Mouse (Mus musculus) kidney, embryonic 14.5 days (tissue): ENCODE data around the gene Gm38100. TPM values are rescaled to one million over a fixed set of nuclear protein-coding genes. Genes with fewer than 3 reads are reported as not detected.

ENCODE experiments used
- ATAC-seq: fragments of 200-750 bp; cut with Nextera tagmentation; 2 replicates; pipeline ENCODE4 v1.8.0; 2017; ENCODE audit warnings: moderate number of reproducible peaks, mild to moderate bottlenecking, moderate TSS enrichment, moderate library complexity; ENCODE audit not compliant: low FRiP score, low TSS enrichment
- H3K27ac ChIP-seq: fragments of 300-500 bp; sonication (generic); 2 replicates; pipeline ENCODE4 v1.5.1; 2014; ENCODE audit warnings: low read depth, mild to moderate bottlenecking, low read length, moderate library complexity, mixed read lengths
- H3K27me3 ChIP-seq: fragments of 300-500 bp; sonication (generic); 2 replicates; pipeline ENCODE4 v1.6.1; 2014; ENCODE audit warnings: mild to moderate bottlenecking, low read length; ENCODE audit not compliant: control insufficient read depth, insufficient read depth
- H3K36me3 ChIP-seq: fragments of 300-500 bp; sonication (generic); 2 replicates; pipeline ENCODE4 v1.6.1; 2014; ENCODE audit warnings: low read length, mixed read lengths; ENCODE audit not compliant: control insufficient read depth, insufficient read depth
- H3K4me1 ChIP-seq: fragments of 300-500 bp; sonication (generic); 2 replicates; pipeline ENCODE4 v1.6.1; 2014; ENCODE audit warnings: low read length, mixed read lengths; ENCODE audit not compliant: control insufficient read depth, insufficient read depth
- H3K4me2 ChIP-seq: fragments of 300-500 bp; sonication (generic); replicated peaks from 2 replicates; pipeline ENCODE4 v1.6.1; 2014; ENCODE audit warnings: low read depth, mild to moderate bottlenecking, low read length
- H3K4me3 ChIP-seq: fragments of 300-500 bp; sonication (generic); 2 replicates; pipeline ENCODE4 v1.5.1; 2014; ENCODE audit warnings: mild to moderate bottlenecking, low read length
- H3K9ac ChIP-seq: fragments of 300-500 bp; sonication (generic); 2 replicates; pipeline ENCODE4 v1.6.1; 2014; ENCODE audit warnings: low read depth, mild to moderate bottlenecking, low read length, moderate library complexity
- H3K9me3 ChIP-seq: fragments of 300-500 bp; sonication (generic); 2 replicates; pipeline ENCODE4 v1.6.1; 2016; ENCODE audit warnings: low read length; ENCODE audit not compliant: control insufficient read depth
- WGBS: fragments of 180-500 bp; shearing (Covaris S2); extraction: QIAGEN DNeasy Blood & Tissue Kit; methylation state at CpG from one replicate; pipeline ENCODE4 v1.1.7; 2014; 5-methylcytosine and 5-hydroxymethylcytosine counted together
- polyA plus RNA-seq: library from polyadenylated mRNA; unstranded; fragments of >200 nt; fragmentation: Nextera tagmentation; extraction: Ambion mirVana; gene quantifications from 2 replicates; pipeline ENCODE4 v1.2.1, GENCODE M21; 2014

The Gm38100 gene
- polyA plus RNA-seq, 1 experiment from 2014 or later, result not detected

DNA sequence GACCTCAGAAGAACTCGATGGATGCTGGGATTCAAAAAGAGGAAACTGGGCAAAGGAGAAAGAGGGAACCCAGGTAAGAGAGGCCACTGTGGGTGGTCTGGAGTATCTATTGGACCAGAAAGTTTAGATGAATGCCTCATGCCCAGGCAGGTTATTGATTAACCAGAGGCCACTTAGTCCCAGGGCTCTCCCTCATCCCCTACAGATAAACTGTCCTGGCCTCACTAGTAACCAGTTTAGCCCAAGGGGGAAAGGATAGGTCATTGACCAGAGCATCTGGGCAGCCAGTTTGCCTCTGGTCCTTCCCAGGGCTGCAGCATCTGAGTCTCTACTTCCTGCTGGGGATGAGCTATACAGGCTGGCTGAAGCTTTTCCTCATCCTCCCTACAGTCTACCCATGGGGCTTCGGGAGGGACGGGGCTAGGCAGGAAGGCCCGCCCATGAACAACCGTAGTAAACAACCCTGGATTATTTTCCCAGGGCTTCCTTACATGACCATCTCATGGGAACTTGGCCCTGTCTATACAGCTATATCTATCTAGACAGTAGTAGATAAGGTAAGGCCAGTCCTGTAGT is 6.3 kb upstream of the Gm38100 start:
- no peak overlapping the region for H3K4me3 ChIP-seq
- H3K9ac ChIP-seq, result no peak overlapping the region
- no peaks in the 10 kb centered on the region for H3K9me3 ChIP-seq
- no peaks in the 10 kb centered on the region for H3K4me1 ChIP-seq
- no peak overlapping the region for H3K27ac ChIP-seq
- no peaks in the 10 kb centered on the region for H3K27me3 ChIP-seq
- no peak overlapping the region for H3K4me2 ChIP-seq
- 60% methylated on average over 5 of the region's 5 CpGs for WGBS
- ATAC-seq, result peak; percentile 79
- peaks cover 17% of the 10 kb centered on the region for H3K36me3 ChIP-seq

DNA sequence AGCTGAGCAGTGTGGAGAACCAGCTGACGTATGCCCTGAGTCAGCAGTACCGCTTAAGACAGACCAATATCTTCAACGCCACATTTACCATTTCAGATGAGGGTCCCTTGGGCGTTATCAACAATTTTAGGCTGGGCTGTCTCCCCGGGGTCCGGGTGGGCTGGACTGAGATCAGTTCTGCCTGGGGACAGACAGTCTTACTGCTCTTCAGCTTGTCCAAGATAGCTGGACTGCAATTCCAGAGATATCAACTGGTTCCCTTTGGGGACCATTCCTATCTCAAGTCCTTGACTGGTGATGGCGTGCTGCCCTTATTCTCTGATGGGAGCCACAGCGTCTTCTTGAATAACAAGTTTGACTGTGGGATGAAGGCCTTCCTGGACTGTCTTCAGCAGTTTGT is 962 bp downstream of the Gm38100 start:
- H3K9me3 ChIP-seq, result no peaks in the 10 kb centered on the region
- H3K36me3 ChIP-seq, result no peaks in the 10 kb centered on the region
- no peaks in the 10 kb centered on the region for H3K27me3 ChIP-seq
- no peak overlapping the region for H3K9ac ChIP-seq
- H3K27ac ChIP-seq, result no peak overlapping the region
- ATAC-seq, result no peak
- no peak overlapping the region for H3K4me3 ChIP-seq
- no peaks in the 10 kb centered on the region for H3K4me1 ChIP-seq
- no peak overlapping the region for H3K4me2 ChIP-seq
- WGBS, result 87% methylated on average over 8 of the region's 8 CpGs

DNA sequence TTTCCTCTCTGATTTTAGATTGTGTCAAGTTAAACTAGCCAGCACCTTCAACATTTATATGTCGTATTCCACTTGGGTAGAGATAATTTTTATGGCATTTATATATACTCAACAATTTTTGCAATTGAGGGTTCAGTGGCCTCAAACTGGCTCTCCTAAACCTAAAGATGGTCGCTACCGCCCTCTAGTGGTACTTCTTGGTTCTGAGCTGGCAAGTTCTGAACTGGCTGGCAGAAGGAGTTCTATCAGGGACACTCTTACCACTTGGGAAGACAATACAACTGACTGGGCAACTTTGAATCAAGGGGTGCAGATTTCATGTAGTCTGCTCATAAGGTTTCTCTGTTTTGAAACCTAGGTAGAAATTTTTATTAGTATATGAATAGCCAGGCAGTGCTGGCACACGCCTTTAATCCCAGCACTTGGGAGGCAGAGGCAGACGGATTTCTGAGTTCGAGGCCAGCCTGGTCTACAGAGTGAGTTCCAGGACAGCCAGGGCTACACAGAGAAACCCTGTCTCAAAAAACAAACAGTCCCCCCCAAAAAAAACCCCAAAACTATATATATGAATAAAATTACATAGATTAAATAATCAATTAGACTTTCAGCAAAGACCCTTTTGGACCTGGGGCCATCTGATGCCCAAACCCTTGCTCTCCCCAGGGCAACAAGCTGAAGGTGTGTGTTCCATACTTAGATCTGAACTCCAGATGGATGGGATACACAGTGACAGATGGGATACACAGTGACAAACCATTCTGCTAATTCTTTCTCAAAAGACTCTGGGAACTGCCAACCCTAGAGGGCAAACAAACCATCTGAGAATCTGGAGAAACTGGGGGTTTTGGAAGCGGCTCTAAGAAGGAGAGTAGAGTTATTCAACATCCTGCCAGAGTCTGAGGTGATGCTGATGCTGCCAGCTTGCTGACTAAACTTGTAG is 4.0 kb downstream of the Gm38100 start:
- H3K27me3 ChIP-seq, result no peaks in the 10 kb centered on the region
- peak; percentile 32; the same call in 1 of the 2 replicates for ATAC-seq

DNA sequence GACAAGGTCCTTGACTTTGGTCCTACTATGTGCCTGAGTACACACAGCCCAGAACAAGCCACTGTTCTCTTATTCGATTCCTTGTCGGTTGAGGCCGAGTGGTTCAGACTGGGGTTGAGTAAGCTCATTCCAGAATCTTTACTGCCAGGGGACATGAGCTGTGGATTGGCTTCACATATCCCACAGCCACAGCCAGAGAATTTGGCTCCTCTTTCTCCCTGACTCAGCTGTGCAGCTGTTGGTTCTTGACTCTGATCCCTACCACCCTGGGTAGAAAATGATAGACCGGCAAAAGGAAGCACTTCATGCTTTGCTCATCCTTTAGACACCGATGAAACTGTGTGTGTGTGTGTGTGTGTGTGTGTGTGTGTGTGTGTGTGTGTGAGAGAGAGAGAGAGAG is 11.3 kb downstream of the Gm38100 start:
- Histone ChIP-seq H3K9ac (no peak overlapping the region), H3K36me3 (no peaks in the 10 kb centered on the region), H3K4me3 (no peak overlapping the region), H3K4me1 (no peaks in the 10 kb centered on the region), H3K27ac (no peak overlapping the region), H3K4me2 (no peak overlapping the region), H3K27me3 (no peaks in the 10 kb centered on the region), H3K9me3 (no peaks in the 10 kb centered on the region)
- no peak for ATAC-seq
- WGBS, result 93% methylated on average over 5 of the region's 5 CpGs

More for the DNA sequence above, 4.0 kb downstream of the Gm38100 start:
- Histone ChIP-seq H3K36me3 (no peaks in the 10 kb centered on the region), H3K4me3 (no peak overlapping the region), H3K9me3 (no peaks in the 10 kb centered on the region), H3K4me1 (no peaks in the 10 kb centered on the region), H3K27ac (no peak overlapping the region), H3K4me2 (no peak overlapping the region), H3K9ac (no peak overlapping the region)
- 48% methylated on average over 7 of the region's 7 CpGs for WGBS

DNA sequence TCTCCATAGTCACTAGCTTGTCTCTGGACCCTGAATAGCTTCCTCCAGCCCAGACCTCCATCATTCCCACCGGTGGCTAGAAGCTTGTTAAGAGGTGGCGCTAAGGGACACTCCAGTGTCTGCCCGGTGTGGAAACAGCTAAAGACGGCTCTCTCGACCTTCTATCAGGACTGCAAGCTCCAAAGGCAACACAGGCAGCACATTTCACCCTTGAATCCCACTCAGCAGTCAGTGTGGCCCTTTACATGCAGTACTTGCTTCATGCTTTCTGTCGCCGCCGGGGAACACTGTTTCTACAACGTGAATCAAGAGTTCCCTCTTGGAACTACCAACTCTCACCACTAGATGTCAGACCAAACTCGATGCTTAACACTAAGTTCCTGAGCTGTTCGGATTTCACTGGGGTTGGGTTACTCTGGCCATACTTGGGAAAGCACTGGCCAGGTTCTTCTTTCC is 16.2 kb downstream of the Gm38100 start:
- Histone ChIP-seq H3K9ac (no peak overlapping the region), H3K27ac (no peak overlapping the region), H3K36me3 (no peaks in the 10 kb centered on the region), H3K27me3 (no peaks in the 10 kb centered on the region), H3K4me1 (no peaks in the 10 kb centered on the region), H3K4me2 (peak overlapping the region; percentile 35), H3K4me3 (no peak overlapping the region), H3K9me3 (no peaks in the 10 kb centered on the region)
- ATAC-seq, result peak; percentile 94
- WGBS, result 13% methylated on average over 11 of the region's 11 CpGs

DNA sequence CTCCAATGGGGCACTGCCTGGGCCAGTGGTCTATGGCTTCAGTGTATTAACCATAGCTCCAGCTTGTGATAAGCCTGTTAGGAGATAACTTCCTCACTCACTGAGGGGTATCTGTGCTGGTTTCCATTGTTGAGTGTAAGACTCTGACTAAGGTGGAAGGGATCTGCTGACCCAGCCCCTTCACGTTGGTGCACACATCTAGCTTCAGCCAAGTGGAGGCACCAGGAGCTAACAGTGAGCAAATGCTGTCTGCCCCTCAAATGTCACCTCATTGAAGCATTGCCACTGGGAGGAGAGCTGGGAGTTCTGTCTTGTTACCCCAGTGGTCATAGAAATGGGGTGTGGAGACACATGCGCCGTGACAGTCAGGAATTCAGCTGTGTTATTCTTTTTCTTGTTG is 18.6 kb downstream of the Gm38100 start:
- no peak overlapping the region for H3K4me2 ChIP-seq
- H3K4me1 ChIP-seq, result no peaks in the 10 kb centered on the region
- no peaks in the 10 kb centered on the region for H3K27me3 ChIP-seq
- ATAC-seq, result no peak
- H3K9ac ChIP-seq, result no peak overlapping the region
- H3K27ac ChIP-seq, result no peak overlapping the region
- no peaks in the 10 kb centered on the region for H3K9me3 ChIP-seq
- no peak overlapping the region for H3K4me3 ChIP-seq
- no peaks in the 10 kb centered on the region for H3K36me3 ChIP-seq
- WGBS, result 80% methylated on average over 3 of the region's 3 CpGs

DNA sequence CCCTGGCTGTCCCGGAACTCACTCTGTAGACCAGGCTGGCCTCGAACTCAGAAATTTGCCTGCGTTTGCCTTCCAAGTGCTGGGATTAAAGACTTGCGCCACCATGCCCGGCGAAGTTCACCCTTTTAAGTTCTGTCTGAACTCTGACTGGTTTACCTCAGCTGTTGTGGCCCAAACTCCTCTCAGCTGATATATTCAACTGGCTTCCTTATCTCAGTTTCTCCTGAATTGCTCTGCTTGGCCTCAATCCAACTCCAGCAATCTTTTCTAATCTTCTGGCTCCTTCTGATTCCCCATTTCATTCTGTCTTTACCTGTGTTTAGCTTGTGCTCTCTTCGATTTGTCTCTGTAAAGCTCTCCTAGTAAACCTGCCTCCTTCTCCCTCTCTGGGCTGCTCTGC is 23.0 kb downstream of the Gm38100 start:
- Histone ChIP-seq H3K9me3 (no peaks in the 10 kb centered on the region), H3K27me3 (no peaks in the 10 kb centered on the region), H3K4me2 (no peak overlapping the region), H3K4me3 (no peak overlapping the region), H3K4me1 (no peaks in the 10 kb centered on the region), H3K27ac (no peak overlapping the region), H3K36me3 (no peaks in the 10 kb centered on the region), H3K9ac (no peak overlapping the region)
- WGBS, result 89% methylated on average over 7 of the region's 7 CpGs
- no peak for ATAC-seq

DNA sequence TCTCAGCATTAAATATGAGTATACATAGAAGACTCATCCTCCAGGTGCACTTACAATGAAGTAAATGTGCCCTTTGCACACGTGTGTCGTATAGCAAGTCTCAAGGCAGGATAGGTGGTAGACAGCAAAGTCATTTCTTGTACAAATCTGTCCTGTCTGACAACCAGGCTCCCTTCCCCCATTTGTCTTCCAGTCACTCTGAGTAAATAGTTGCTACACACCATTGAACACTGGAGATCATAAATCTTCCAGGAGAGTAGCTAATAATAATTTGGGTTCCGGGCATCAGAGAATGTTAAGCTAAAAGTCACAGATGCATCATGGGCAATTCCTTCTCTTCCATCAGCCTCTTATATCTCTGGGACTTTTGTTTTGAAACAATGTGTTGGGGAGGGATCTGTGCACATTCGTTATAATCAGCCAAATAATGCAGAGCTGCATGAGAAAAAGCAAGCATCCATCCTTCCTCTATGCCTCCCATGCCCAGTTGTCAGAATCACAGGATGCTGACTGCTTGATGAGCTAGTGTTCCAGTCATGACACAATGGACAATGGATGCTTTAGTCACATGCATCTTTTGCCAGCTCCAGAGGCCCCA is 26.7 kb downstream of the Gm38100 start:
- ATAC-seq, result peak; percentile 52; the same call in 1 of the 2 replicates
- Histone ChIP-seq H3K36me3 (no peaks in the 10 kb centered on the region), H3K9ac (no peak overlapping the region), H3K27ac (no peak overlapping the region), H3K4me2 (no peak overlapping the region), H3K9me3 (no peaks in the 10 kb centered on the region), H3K27me3 (no peaks in the 10 kb centered on the region), H3K4me1 (no peaks in the 10 kb centered on the region), H3K4me3 (no peak overlapping the region)
- 30% methylated on average over 4 of the region's 4 CpGs for WGBS

DNA sequence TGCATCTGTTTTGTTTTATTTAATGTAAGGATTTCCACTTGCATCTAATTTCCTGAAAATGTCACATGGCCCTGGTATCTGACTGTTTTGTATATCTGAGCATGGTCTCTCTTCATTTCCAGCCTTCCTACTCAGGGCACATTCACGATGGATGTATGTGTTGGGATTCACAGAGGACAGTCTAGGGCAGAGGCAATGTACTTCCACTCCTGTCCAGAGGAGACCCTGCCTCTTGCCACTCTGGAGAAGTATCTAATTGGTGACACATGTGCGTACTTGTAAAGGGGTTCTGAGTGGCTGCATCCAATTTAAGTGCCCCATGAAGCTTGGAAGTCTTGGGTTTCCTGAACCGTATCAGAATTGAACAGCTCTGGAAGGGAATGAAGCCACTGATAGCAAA is 30.3 kb downstream of the Gm38100 start:
- Histone ChIP-seq H3K4me3 (no peak overlapping the region), H3K27ac (no peak overlapping the region), H3K4me2 (no peak overlapping the region), H3K36me3 (no peaks in the 10 kb centered on the region), H3K9me3 (no peaks in the 10 kb centered on the region), H3K27me3 (no peaks in the 10 kb centered on the region), H3K4me1 (no peaks in the 10 kb centered on the region), H3K9ac (no peak overlapping the region)
- 65% methylated on average over 3 of the region's 3 CpGs for whole genome bisulfite sequencing
- no peak for ATAC-seq
